Mouse (Mus musculus): ENCODE measurements around the gene Cab39l. TPM values are rescaled to one million over a fixed set of nuclear protein-coding genes. Genes with fewer than 3 reads are reported as not detected.
A peak's percentile ranks its signal among the peaks of the same experiment; 100 is the strongest.

Gene Cab39l
- polyA plus RNA-seq, 1 experiment from 2014 or later, result 47.7 TPM

DNA sequence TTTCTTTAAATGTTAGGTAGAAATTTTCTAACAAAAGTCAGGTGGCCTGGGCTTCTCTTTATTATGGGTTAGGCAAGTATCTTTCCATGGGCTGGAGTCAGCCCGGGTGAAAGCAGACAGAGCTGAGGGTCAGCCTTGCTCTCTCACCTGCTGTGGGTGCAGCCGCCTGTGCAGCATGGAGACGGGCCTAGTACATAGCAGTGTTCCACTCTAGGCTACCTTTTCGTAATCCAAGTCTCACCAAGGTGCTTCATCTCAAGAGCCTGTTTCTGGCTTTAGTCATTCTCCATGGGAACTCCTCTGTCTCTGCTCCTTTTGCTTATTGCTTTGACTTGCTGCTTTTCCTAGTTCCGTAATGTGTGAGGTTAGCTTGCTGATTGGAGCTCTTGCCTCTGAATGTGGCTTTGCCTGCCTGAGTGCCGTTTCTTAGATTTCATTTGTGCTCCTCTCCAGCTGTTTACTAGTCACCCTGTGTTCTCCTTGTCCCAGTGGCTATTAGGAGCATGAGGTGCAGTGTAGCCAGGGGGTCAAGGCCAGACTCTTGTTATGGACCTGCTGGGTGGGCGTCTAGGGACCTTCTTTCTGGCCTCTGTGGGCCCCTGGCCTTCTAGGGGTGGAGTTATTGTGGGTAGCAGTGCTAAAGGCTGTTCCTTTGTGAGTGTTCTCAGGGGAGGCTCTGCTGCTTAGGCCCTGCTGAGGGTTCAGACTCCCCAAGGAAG lies 105.5 kb downstream of the Cab39l start:
- Histone ChIP-seq H3K36me3 (ENCODE audit: control insufficient read depth, insufficient read depth, low read length) (no peaks in the 10 kb centered on the region), H3K4me3 (ENCODE audit: low read depth, low read length) (no peak overlapping the region), H3K9ac (ENCODE audit: low read length) (no peak overlapping the region), H3K27ac (ENCODE audit: low read depth, low read length) (no peak overlapping the region), H3K9me3 (ENCODE audit: control insufficient read depth, low read length) (no peaks in the 10 kb centered on the region), H3K27me3 (ENCODE audit: control insufficient read depth, insufficient read depth, low read length) (no peaks in the 10 kb centered on the region), H3K4me1 (replicated peaks; ENCODE audit: control insufficient read depth, insufficient read depth, low read length) (no peaks in the 10 kb centered on the region), H3K4me2 (ENCODE audit: low read depth, low read length, severe bottlenecking) (no peak overlapping the region)
- DNase-seq (ENCODE audit: low spot score), result no peak
- WGBS, result 89% methylated on average over 7 of the region's 7 CpGs
- no peak for ATAC-seq (replicated peaks; ENCODE audit: low FRiP score)

DNA sequence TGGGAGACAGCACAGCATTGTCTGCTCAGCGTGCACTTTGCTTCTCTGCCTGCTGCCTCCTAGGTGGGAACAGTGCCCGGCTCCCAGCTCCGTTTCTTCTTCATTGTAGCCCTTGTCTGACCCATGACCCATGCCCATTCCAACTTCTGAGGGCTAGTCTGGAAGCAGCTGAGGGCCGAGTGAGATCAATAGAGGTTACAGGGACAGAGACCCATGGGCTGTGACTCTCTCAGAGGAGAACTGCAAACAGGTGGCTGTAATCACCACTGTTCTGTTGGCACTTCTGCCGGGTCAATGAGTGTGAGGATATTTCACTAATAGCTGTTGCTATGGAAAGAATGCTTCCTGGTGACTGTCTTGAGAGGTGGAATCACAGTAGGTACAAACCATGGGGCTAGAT lies 106.8 kb downstream of the Cab39l start:
- Histone ChIP-seq H3K4me2 (ENCODE audit: low read depth, low read length, severe bottlenecking) (no peak overlapping the region), H3K9ac (ENCODE audit: low read length) (no peak overlapping the region), H3K4me1 (replicated peaks; ENCODE audit: control insufficient read depth, insufficient read depth, low read length) (no peaks in the 10 kb centered on the region), H3K27me3 (ENCODE audit: control insufficient read depth, insufficient read depth, low read length) (no peaks in the 10 kb centered on the region), H3K9me3 (ENCODE audit: control insufficient read depth, low read length) (no peaks in the 10 kb centered on the region), H3K4me3 (ENCODE audit: low read depth, low read length) (no peak overlapping the region), H3K36me3 (ENCODE audit: control insufficient read depth, insufficient read depth, low read length) (no peaks in the 10 kb centered on the region), H3K27ac (ENCODE audit: low read depth, low read length) (no peak overlapping the region)
- WGBS, result 60% methylated on average over 5 of the region's 5 CpGs
- no peak for ATAC-seq (replicated peaks; ENCODE audit: low FRiP score)
- no peak for DNase-seq (ENCODE audit: low spot score)

DNA sequence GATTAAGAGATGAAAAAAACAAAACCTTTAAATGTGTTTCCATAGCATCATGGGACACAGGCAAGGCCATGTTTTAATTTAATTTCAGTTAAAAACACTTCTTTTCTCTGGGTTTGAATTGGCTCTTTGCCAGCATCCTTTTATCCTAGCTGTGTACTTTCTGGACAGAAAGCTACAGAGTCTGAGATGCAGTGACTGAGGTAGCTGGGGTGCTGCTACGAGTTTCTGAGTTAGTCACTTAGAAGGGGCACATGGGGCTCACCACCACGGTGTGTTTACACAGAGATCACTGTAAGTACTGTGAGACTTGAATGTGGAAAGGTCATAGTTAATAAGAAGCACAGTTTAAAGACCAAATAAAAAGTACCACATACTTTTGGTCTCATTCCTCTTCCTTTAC lies 107.8 kb downstream of the Cab39l start:
- Histone ChIP-seq H3K36me3 (ENCODE audit: control insufficient read depth, insufficient read depth, low read length) (no peaks in the 10 kb centered on the region), H3K4me3 (ENCODE audit: low read depth, low read length) (no peak overlapping the region), H3K27me3 (ENCODE audit: control insufficient read depth, insufficient read depth, low read length) (no peaks in the 10 kb centered on the region), H3K4me1 (replicated peaks; ENCODE audit: control insufficient read depth, insufficient read depth, low read length) (no peaks in the 10 kb centered on the region), H3K9me3 (ENCODE audit: control insufficient read depth, low read length) (no peaks in the 10 kb centered on the region), H3K4me2 (ENCODE audit: low read depth, low read length, severe bottlenecking) (no peak overlapping the region), H3K9ac (ENCODE audit: low read length) (no peak overlapping the region), H3K27ac (ENCODE audit: low read depth, low read length) (no peak overlapping the region)
- 92% methylated on average over 2 of the region's 2 CpGs for WGBS
- ATAC-seq (replicated peaks; ENCODE audit: low FRiP score) (no peak), DNase-seq (ENCODE audit: low spot score) (no peak)

DNA sequence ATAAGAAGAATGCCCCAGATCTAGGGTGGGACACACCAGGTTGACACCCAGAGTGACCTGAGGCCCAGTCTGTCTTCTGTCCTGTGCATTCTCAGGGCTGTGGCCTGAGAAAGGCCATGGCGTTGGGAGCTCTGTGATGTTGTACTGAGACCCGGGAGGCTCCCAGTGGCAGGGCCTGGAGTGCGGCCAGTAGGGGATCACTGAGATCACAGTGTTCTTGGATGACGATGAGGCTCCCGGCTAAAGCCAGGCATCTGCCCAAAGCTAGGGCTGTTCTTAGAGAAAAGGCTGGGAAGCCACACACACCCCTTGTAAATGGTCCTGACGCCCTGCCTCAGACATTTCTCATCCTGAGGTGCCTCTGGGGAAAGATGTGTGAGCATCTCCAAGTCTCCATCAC lies 108.3 kb downstream of the Cab39l start:
- Histone ChIP-seq H3K27ac (ENCODE audit: low read depth, low read length) (no peak overlapping the region), H3K36me3 (ENCODE audit: control insufficient read depth, insufficient read depth, low read length) (no peaks in the 10 kb centered on the region), H3K9ac (ENCODE audit: low read length) (no peak overlapping the region), H3K4me1 (replicated peaks; ENCODE audit: control insufficient read depth, insufficient read depth, low read length) (no peaks in the 10 kb centered on the region), H3K4me2 (ENCODE audit: low read depth, low read length, severe bottlenecking) (no peak overlapping the region), H3K9me3 (ENCODE audit: control insufficient read depth, low read length) (no peaks in the 10 kb centered on the region), H3K27me3 (ENCODE audit: control insufficient read depth, insufficient read depth, low read length) (no peaks in the 10 kb centered on the region), H3K4me3 (ENCODE audit: low read depth, low read length) (no peak overlapping the region)
- ATAC-seq (replicated peaks; ENCODE audit: low FRiP score) (no peak), DNase-seq (ENCODE audit: low spot score) (no peak)
- WGBS, result 90% methylated on average over 6 of the region's 6 CpGs

DNA sequence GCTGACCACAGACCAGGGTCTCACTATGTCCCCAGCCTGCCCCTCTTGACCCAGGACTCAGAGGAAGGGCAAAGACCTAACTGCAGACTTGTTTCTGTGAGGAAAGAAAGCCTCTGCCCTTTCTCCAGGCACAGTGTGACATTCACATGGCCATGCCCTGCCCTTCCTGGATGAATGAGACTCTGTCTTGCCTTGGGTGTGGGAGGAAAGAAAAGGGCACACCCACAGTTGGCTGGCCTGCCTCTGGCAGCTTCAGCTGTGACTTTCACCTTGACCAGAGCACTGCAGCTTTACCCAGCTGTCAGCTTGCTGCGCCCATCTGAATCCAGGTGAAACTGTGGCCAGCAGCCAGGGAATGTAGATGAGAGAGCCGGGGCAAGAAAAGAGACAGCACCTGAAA lies 110.1 kb downstream of the Cab39l start:
- no peak overlapping the region for H3K4me3 ChIP-seq (ENCODE audit: low read depth, low read length)
- no peaks in the 10 kb centered on the region for H3K27me3 ChIP-seq (ENCODE audit: control insufficient read depth, insufficient read depth, low read length)
- 88% methylated on average over 2 of the region's 2 CpGs for WGBS
- DNase-seq (ENCODE audit: low spot score) (no peak), ATAC-seq (replicated peaks; ENCODE audit: low FRiP score) (no peak)
- no peak overlapping the region for H3K27ac ChIP-seq (ENCODE audit: low read depth, low read length)
- no peak overlapping the region for H3K9ac ChIP-seq (ENCODE audit: low read length)
- H3K4me2 ChIP-seq (ENCODE audit: low read depth, low read length, severe bottlenecking), result no peak overlapping the region
- H3K36me3 ChIP-seq (ENCODE audit: control insufficient read depth, insufficient read depth, low read length), result no peaks in the 10 kb centered on the region
- no peaks in the 10 kb centered on the region for H3K4me1 ChIP-seq (replicated peaks; ENCODE audit: control insufficient read depth, insufficient read depth, low read length)
- no peaks in the 10 kb centered on the region for H3K9me3 ChIP-seq (ENCODE audit: control insufficient read depth, low read length)

DNA sequence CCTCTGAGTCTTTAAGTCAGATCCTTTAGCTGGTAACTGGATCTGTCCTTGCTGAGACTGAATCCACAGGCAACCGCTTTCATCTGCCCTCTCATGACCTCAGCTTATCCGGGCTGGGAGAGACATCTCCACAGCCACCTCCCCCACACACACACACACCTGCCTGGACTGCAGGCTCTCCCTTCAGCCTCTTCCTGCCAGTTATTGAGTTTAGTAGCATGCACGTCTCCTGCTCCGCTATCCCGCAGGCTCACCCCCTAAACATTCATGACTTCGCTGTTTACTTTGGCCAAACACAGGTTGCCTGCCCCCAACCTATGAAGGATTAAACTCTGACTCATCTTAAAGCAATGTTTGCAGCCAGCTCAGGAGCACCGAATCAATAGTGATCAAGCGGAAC lies 111.2 kb downstream of the Cab39l start:
- no peaks in the 10 kb centered on the region for H3K27me3 ChIP-seq (ENCODE audit: control insufficient read depth, insufficient read depth, low read length)
- 78% methylated on average over 8 of the region's 8 CpGs for WGBS
- DNase-seq (ENCODE audit: low spot score), result no peak
- H3K4me3 ChIP-seq (ENCODE audit: low read depth, low read length), result no peak overlapping the region
- H3K4me2 ChIP-seq (ENCODE audit: low read depth, low read length, severe bottlenecking), result no peak overlapping the region
- no peaks in the 10 kb centered on the region for H3K9me3 ChIP-seq (ENCODE audit: control insufficient read depth, low read length)
- ATAC-seq (replicated peaks; ENCODE audit: low FRiP score), result no peak
- H3K36me3 ChIP-seq (ENCODE audit: control insufficient read depth, insufficient read depth, low read length), result no peaks in the 10 kb centered on the region
- H3K4me1 ChIP-seq (replicated peaks; ENCODE audit: control insufficient read depth, insufficient read depth, low read length), result no peaks in the 10 kb centered on the region
- no peak overlapping the region for H3K9ac ChIP-seq (ENCODE audit: low read length)
- H3K27ac ChIP-seq (ENCODE audit: low read depth, low read length), result no peak overlapping the region

DNA sequence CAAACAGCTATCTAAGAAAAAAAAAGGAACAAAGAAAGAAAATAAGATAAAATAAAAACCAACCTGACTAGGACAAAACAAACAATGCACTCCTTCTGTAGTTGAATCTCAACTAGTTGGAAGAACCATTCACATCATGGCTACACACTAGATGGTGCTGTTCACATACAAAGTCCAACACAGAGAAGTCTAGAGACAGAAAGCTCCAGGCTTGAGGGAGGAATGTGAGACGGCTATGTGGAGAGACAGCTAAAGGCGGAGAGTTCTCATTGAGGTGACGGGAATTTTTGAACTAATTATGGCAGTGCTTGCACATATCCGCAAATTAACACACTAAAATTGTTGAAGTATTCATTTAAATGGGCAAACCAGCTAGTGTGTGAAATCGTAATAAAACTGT lies 113.3 kb downstream of the Cab39l start:
- Histone ChIP-seq H3K9ac (ENCODE audit: low read length) (no peak overlapping the region), H3K27me3 (ENCODE audit: control insufficient read depth, insufficient read depth, low read length) (no peaks in the 10 kb centered on the region), H3K27ac (ENCODE audit: low read depth, low read length) (no peak overlapping the region), H3K36me3 (ENCODE audit: control insufficient read depth, insufficient read depth, low read length) (no peaks in the 10 kb centered on the region), H3K4me3 (ENCODE audit: low read depth, low read length) (no peak overlapping the region), H3K4me1 (replicated peaks; ENCODE audit: control insufficient read depth, insufficient read depth, low read length) (no peaks in the 10 kb centered on the region), H3K9me3 (ENCODE audit: control insufficient read depth, low read length) (no peaks in the 10 kb centered on the region), H3K4me2 (ENCODE audit: low read depth, low read length, severe bottlenecking) (no peak overlapping the region)
- DNase-seq (ENCODE audit: low spot score), result no peak
- WGBS, result 80% methylated on average over 5 of the region's 5 CpGs
- no peak for ATAC-seq (replicated peaks; ENCODE audit: low FRiP score)

DNA sequence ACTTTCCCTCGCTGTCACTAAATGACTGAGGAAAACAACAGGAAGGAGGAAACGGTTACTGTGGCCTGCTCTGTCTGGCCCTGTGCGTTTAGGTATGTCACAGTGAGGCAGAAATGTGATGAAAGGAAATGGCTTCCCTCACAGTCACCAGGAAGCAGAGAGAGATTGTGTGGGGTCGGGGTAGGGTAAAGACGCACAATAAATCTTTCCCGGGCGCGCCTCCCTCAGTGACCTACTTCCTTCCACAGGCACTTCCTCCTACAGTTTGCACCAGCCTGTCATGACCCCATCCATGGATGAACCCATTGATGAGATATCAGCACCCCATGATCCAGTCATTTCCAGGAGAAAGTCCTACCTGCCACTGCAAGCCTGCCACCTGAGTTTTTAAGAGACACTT lies 114.2 kb downstream of the Cab39l start:
- whole genome bisulfite sequencing, result 88% methylated on average over 8 of the region's 8 CpGs
- H3K27ac ChIP-seq (ENCODE audit: low read depth, low read length), result no peak overlapping the region
- no peak overlapping the region for H3K4me2 ChIP-seq (ENCODE audit: low read depth, low read length, severe bottlenecking)
- ATAC-seq (replicated peaks; ENCODE audit: low FRiP score), result no peak
- DNase-seq (ENCODE audit: low spot score), result no peak
- H3K4me3 ChIP-seq (ENCODE audit: low read depth, low read length), result no peak overlapping the region
- H3K36me3 ChIP-seq (ENCODE audit: control insufficient read depth, insufficient read depth, low read length), result no peaks in the 10 kb centered on the region
- no peaks in the 10 kb centered on the region; the same call in 1 of the 2 replicates for H3K4me1 ChIP-seq (replicated peaks; ENCODE audit: control insufficient read depth, insufficient read depth, low read length)
- H3K9ac ChIP-seq (ENCODE audit: low read length), result no peak overlapping the region
- H3K27me3 ChIP-seq (ENCODE audit: control insufficient read depth, insufficient read depth, low read length), result no peaks in the 10 kb centered on the region
- no peaks in the 10 kb centered on the region for H3K9me3 ChIP-seq (ENCODE audit: control insufficient read depth, low read length)

DNA sequence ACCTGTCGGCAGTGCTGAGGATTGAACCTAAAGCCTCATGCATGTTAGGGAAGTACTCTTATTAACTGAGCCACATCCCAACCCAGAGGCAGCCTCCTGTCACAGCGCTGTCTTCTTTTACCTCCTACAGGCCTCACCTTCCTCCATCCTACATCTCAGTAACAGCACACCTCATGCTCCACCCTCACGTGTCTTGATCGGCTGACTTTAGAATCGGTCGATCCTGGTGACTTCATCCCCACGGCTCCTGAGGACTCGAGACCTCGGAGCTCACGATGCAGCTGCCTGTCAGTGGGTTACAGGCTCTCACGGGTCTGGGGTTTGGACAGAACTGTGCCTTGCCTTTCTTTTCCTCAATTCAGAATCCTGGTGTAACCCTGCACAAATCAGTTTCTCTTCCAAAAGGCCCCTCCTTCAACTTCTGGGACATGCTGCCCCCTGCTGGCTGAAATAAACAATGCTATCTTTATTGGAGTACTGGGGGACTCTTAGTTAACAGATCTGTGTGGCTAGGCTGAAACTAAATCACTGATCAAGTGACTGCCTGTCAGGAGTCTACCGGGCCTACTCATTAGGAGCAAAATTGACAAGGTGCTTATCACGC lies 115.3 kb downstream of the Cab39l start:
- Histone ChIP-seq H3K4me1 (replicated peaks; ENCODE audit: control insufficient read depth, insufficient read depth, low read length) (no peaks in the 10 kb centered on the region; the same call in 1 of the 2 replicates), H3K27me3 (ENCODE audit: control insufficient read depth, insufficient read depth, low read length) (no peaks in the 10 kb centered on the region), H3K27ac (ENCODE audit: low read depth, low read length) (no peak overlapping the region), H3K9me3 (ENCODE audit: control insufficient read depth, low read length) (no peaks in the 10 kb centered on the region), H3K4me2 (ENCODE audit: low read depth, low read length, severe bottlenecking) (no peak overlapping the region), H3K9ac (ENCODE audit: low read length) (no peak overlapping the region), H3K36me3 (ENCODE audit: control insufficient read depth, insufficient read depth, low read length) (no peaks in the 10 kb centered on the region), H3K4me3 (ENCODE audit: low read depth, low read length) (no peak overlapping the region)
- DNase-seq (ENCODE audit: low spot score) (peak; percentile 80), ATAC-seq (replicated peaks; ENCODE audit: low FRiP score) (0 out of 2 replicates have a peak, but pooled peaks have one; percentile 15)
- 57% methylated on average over 13 of the region's 13 CpGs for WGBS
